Mouse (Mus musculus) splenic B cell, adult 2 months (primary cell): ENCODE measurements at regions not wholly inside any gene's neighbourhood (a gene's known extent, or its start where the extent isn't known, plus 50 kb on each side); places are given as distances from the start of the nearest gene placed in this dataset.
A peak's percentile ranks its signal among the peaks of the same experiment; 100 is the strongest.

Source experiments
- DNase-seq: peaks from one replicate; pipeline ENCODE4 v3.0.0-alpha.2; 2011; ENCODE audit warnings: low read depth, low spot score
- H3K27me3 ChIP-seq: 2 replicates; pipeline ENCODE4 v1.6.1; 2012; ENCODE audit warnings: mild to moderate bottlenecking, low read length, moderate library complexity, mixed read lengths; ENCODE audit not compliant: control insufficient read depth, poor library complexity, insufficient read depth, severe bottlenecking
- H3K36me3 ChIP-seq: 2 replicates; pipeline ENCODE4 v1.6.1; 2012; ENCODE audit warnings: mild to moderate bottlenecking, low read length, moderate library complexity, mixed read lengths; ENCODE audit not compliant: control insufficient read depth, poor library complexity, insufficient read depth, severe bottlenecking

DNA sequence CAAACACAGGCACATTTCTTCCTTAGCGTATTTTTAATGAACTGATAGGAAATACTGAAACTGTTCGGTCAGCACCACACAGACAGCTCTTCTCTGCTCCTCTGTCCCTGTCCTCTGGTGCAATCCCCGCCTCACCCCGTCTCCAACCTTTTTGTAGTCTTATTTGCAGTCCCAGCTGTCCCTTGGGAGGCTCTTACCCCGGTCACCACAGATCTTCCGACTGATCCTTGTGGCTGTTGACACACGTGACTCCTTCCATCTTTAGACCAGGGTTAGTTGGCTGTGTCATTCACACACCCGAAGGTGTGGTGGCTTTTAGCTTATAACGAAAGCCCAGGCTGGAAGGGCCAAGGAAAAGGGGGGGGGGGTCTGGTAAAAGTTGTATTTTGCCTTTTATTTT, 56.4 kb downstream of the Cyp26a1 start:
- H3K27me3 ChIP-seq: no peaks in the 10 kb centered on the region
- H3K36me3 ChIP-seq: no peaks in the 10 kb centered on the region
- DNase-seq: no peak

DNA sequence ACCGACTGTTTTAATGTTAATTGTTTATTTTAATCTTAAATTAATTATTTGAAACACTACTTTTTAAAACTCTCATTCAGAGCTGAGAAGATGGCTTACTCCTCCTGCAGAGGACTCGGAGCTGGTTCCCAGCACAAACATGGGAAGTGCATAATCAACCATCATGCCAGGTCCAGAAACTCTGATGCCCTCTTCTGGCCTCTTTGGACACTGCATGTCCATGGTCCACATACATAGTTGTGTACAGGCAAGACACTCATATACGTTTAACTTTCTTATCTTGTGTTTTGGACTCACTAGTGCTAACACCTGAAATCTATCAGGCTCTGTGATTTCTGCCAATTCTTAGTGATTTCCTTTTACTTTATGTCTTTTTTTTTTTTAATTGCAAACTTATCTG, 57.8 kb downstream of the Cyp26a1 start:
- DNase-seq: peak; percentile 13
- Histone ChIP-seq H3K36me3 (no peaks in the 10 kb centered on the region), H3K27me3 (no peaks in the 10 kb centered on the region)

DNA sequence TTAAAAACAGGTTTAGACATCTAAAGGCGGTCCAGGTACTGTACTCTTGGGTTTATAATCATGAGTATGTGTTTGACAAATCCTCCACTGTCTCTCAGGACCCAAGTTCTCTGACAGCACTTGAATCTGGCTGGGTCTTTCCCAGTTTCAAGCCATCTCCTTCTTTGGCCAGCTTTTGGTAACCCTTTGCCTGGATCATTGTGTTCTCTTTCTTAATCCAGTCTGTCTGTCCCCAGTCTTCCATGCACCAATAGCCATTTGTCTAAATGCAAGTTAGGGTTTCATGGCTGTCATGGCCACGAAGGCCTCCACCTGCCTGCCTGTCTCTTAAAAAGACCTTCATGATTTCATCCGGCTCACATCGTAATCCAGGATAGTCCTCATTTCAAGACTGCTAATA, 71.8 kb downstream of the Cyp26a1 start:
- DNase-seq: no peak
- no peaks in the 10 kb centered on the region for H3K27me3 ChIP-seq
- no peaks in the 10 kb centered on the region for H3K36me3 ChIP-seq

DNA sequence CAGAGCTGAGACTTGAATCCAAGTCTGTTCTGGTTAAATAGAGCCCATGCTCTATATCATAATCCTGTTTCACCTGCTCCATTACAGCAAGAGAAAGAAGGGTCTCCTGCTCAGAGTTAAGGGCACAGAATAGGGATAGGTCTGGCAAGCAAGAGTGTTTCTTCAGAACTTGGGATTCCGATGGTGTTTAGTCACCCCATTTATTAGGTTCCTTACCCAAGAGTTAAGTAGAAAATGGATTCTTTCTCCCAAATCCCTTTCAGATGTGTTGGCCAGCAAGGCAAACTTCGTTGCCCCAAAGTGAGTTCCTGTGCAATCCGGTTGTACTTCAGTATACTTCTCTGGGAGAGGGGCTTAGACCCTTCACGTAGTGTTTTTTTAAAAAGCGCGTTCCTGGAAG, 74.4 kb downstream of the Cyp26a1 start:
- DNase-seq: no peak
- Histone ChIP-seq H3K27me3 (no peaks in the 10 kb centered on the region), H3K36me3 (no peaks in the 10 kb centered on the region)

DNA sequence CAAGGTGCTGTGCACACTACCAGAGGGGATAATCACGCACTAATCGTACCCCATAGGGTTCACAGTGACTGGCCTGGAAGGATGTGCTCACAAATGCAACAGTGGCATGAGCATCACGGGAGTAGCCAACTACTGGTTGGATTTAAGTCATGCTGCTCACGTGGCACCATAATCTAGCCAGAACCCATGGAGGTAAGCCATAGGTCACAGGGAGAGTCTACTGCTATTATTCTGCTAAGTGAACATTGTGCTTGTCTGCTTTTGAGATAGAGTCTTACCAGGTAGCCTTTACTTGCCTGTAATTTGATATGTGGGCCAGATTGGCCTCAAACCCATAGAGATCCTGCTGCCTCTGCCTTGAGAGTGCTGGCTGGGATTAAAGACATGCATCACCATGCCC, 77.0 kb downstream of the Cyp26a1 start:
- H3K27me3 ChIP-seq: no peaks in the 10 kb centered on the region
- H3K36me3 ChIP-seq: no peaks in the 10 kb centered on the region
- no peak for DNase-seq

DNA sequence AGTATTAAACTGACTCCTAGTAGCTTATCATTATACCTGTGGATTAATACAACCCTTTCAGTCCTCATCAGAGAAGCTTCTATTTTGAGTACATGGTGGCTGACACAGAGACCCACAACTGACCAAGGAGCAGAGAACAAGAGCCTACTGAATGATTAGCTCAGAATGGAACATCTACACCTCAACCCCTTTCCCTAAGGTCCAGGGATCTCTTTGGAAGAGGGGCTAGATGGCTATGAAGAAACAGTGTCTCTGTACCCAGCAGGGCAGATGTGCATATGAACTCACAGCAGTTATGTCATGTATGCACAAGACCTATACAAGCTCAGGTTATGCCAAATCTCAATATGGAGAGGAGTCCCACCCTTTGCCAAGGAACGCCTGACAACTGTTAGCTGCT, 77.4 kb downstream of the Cyp26a1 start:
- DNase-seq: no peak
- Histone ChIP-seq H3K36me3 (no peaks in the 10 kb centered on the region), H3K27me3 (no peaks in the 10 kb centered on the region)

DNA sequence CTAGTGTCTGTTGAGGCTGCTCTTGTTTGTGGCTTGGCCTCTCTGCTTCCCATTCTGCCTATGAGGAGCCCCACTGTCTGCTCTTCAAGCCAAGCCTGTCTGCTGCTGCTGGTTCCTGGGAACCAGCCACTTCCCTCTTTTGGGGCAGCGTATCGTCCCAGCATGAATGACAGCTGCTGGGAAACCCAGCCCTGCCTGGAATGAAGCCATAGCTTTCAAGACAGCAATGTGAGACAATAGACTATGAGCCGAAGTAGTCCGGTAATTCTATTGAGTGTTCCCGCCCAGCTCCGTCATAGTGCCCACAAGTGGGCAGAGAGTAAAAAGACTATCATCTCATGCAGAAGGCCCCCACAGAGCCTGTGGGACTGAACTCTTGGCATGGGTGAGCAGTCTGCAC, 80.4 kb downstream of the Cyp26a1 start:
- no peak for DNase-seq
- no peaks in the 10 kb centered on the region for H3K36me3 ChIP-seq
- no peaks in the 10 kb centered on the region for H3K27me3 ChIP-seq

DNA sequence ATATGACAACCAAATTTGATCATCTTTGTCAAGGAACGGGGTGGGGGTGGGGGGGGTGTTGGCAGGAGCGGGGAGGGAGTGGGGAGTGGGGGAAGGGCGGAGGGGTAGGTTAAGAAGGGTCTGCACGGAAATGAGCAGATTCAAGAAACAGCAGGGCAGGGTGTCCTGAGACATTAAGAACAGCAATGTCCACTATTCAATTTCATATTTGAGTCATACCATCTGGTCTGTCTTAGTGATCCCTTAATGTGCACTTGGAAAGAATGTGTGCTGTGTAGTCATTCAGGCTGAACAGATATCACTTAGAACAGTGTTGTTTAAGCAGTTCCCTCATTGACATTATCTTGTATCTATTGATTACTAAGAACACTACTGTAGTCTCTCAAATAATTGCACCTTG, 81.0 kb downstream of the Cyp26a1 start:
- DNase-seq: no peak
- no peaks in the 10 kb centered on the region for H3K27me3 ChIP-seq
- H3K36me3 ChIP-seq: no peaks in the 10 kb centered on the region

DNA sequence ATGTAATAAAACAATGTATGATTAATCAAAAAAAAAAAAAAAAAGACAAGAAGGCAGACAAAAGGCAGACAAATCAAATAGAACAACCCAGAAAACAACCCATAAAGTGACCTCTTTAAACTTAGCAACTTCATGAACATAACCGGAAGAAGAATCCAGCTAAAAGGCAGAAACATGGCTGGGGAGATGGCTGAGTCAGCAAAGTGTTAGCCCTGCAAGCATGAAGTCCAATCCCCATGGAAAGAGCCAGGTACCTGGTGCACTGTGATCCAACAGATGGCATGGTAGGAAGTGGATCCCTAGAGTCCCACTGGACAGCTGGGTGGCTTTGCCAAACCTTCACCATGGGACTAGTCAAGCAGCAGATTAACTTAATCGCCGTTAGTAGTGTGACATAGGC, 90.9 kb downstream of the Cyp26a1 start:
- DNase-seq: no peak
- Histone ChIP-seq H3K36me3 (no peaks in the 10 kb centered on the region), H3K27me3 (no peaks in the 10 kb centered on the region)

DNA sequence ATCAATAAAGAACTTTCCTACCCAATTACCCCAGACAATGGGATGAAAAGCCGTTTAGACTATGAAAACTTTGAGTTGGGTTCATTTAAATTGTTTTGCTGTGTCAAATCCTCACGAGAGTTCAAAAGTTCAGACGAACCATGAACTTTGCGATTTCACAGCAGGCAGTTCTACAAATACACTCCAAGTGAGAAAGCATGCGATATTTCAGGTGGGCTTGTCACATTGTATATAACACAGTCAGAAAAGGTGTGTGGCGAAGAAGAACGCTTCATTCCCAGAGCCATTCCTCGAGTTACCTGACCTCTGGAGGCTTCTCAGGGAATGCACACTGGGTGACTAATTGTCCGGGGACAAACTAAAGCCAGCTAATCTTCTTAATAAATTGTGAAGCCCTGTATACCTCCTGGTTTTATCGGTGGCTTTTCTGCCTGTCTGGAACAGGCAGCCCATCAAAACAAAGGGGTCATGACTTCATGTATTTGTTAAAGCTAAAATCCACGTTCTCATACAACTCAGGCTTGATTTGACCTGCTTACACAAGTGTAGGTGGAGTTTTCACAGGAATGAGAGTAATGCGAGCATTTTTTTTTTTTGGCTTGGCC, 92.1 kb downstream of the Cyp26a1 start:
- no peaks in the 10 kb centered on the region for H3K27me3 ChIP-seq
- no peaks in the 10 kb centered on the region for H3K36me3 ChIP-seq
- no peak for DNase-seq

DNA sequence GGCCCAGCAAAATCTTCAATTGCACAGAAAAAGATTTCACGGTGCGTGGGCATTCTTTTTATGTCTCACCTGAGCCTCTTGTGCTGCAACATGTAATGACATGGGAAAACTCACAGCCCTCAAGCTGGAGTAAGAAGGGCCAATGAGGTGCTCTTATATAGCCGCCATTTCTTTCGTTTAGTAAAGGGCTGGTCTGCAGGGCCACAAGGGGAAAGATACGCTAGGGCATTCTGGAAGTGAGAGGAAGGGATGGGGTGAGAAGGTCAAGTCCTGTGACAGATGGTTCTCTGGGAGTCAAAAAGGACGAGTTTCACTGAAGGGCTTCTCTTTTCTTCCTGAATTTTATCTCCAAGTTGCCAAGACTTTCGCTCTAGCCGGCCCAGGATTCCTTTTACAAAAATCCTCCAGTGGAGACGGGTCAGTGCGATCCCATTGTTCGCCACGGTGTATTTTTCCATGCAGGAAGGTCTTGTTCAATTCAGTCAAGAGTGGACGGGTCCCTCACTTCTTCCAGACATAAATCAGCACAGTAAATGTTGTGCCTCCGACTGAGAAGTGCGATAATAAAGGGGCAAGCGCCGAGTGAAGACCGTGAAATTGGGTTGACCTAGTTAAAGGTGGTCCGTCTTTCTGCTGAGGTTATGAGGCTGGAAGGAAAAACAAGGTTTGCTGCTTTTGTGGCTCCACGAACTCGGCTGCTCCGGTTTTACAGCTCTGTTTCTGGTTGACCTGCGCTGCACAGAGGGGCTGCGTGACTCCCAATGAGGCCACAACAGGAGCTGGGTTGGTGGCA, 92.9 kb downstream of the Cyp26a1 start:
- no peak for DNase-seq
- Histone ChIP-seq H3K27me3 (no peaks in the 10 kb centered on the region), H3K36me3 (no peaks in the 10 kb centered on the region)

DNA sequence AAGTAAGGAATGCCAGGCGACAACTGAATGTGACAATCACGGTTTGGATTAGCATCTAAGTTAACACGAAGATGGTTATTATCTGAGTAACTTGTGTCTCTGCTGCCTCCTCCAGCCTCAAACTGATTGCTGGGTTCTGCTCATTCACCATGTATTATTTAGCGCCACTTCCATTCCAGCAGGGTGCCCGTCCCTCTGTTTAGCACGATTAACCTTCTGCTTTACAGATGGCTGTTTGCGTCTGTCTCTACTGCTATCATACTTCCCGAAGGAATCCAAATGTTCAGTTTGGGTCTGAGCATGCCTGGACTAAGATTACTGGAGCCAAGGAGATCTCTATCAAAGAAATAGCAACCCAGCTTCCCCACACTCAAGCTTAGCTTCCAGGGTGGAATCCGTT, 95.6 kb downstream of the Cyp26a1 start:
- Histone ChIP-seq H3K27me3 (no peaks in the 10 kb centered on the region), H3K36me3 (no peaks in the 10 kb centered on the region)
- no peak for DNase-seq

DNA sequence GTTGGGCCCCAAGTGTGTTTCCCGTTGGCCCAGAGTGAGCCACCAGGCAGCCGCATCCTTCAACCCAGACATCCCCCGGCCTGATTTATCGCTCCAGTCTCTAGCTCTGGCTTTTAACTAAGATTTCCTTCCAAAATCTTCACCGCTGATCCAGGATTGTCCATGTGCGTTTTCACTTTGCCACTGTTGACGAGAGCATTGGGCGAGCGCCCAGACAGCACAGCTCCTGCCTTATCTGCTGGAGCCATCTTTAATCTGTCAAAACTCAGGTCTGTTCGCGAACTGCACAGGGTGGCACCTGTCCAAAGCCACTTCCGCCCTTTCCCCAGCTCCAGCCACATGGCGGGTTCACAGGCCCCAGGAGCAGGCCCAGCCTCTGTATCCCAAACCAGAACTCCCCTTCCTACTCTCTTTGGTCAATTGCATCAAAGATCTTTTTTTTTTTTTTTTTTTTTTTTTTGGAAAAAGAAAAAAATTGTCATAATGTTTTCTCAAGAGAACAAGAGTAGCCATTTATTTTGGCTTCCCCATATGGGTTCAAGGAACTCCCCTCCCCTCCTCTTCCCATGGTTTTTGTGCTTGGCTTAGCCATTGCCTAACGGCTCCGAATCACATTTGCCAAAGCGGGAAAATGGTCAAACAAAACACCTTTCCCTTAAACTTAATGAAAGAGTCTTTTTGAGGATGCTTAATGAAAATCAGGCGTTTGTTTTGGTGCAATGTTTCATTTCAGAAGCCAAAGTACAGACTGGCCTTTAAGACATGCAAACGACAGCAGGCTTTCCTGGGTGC, 98.2 kb downstream of the Cyp26a1 start:
- no peak for DNase-seq
- Histone ChIP-seq H3K27me3 (no peaks in the 10 kb centered on the region), H3K36me3 (no peaks in the 10 kb centered on the region)

DNA sequence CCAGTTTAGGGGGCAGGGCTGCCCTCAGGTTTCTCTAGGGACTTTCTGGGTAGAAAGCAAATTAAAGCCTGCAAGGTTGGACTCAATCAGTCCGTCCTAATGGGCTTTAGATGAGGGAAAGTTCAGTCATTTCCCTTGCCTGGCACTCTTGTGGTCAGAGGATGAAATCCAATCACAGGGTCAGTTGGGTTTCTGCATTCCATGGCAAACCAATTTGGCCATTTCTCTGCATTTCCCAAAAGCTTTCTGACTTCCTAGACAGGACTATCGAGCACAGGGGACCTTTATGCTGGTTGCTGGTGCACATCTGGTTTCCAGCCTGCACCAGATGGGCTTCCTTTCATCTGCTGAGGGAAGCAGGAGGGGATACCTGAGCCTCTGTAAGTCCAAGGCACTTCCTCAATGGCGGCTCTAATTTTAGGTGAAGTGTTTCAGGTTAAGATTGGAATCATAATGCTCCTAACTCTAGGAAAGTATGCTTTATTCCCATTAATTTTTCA, 102.6 kb downstream of the Cyp26a1 start:
- DNase-seq: no peak
- no peaks in the 10 kb centered on the region for H3K36me3 ChIP-seq
- H3K27me3 ChIP-seq: no peaks in the 10 kb centered on the region

DNA sequence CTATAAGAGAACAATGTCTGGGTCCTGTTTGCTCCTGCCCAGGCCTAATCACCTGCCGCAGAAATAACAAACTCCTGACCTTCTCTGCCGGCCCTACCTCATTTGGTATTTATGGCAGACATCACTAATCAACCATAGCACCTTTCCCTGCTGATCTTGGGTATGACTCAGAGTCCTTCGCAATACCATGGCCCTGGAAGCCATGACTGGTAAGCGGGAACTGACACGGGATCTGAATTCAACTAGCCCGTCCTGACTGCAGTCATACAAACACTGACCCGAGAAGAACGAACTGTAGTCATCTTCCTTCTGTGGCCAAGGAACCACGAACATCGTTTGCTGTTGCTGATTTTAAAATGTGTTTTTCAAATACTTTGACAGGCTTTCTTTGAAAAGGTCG, 112.1 kb downstream of the Cyp26a1 start:
- Histone ChIP-seq H3K27me3 (no peaks in the 10 kb centered on the region), H3K36me3 (no peaks in the 10 kb centered on the region)
- DNase-seq: no peak
